Mouse (Mus musculus) CD4-positive, CD25-positive, alpha-beta regulatory T cell, adult 9 weeks (primary cell): ENCODE data around the gene Bnc2. TPM values are rescaled to one million over a fixed set of nuclear protein-coding genes. Genes with fewer than 3 reads are reported as not detected.

Experiments used
- polyA plus RNA-seq: library from polyadenylated mRNA; unstranded; fragments of 100-300 nt; shearing (Covaris generic); gene quantifications from one replicate; pipeline ENCODE4 v1.2.1, GENCODE M21; 2017

Bnc2 gene
- not detected for polyA plus RNA-seq

DNA sequence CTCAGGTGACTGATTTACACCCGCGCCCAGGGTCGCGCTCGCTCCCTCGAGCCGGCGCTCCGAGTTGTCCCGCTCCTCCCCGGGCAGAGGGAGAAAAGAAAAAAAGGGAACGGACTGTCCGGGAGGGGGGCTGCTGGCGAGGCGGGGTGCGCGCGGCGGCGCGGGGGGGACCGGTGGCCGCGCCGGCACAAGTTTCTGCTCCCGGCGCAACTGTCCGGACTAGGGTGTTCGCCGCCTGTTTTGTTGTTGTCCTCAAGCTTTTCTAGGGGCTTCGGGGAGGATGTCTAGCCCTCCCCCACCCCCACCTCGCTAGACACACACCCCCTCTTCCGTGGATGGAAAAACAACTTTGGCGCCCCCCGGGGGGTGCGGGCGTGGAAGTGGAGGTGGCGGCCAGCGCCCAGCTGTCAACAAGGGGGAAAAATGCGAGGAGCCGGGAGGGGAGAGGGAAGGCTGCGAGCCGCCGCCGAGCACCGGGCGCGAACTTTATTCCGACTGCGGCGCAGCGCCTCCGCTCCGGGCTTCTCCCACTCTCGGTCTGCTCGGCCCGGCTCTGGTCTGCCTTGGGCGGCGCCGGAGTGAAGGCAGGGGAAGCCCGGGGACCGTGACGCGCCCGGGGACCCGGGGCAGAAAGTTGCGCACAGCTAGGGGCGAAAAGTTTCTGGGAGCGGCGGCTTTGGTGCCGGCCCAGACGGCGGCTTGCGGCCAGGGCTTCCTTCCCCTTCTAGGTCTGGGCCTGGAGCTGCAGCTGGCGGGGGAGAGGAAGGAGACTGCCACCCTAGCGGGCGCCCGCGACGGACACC is at the start of gene Bnc2:
Gene Bnc2, minus strand, starts transcription at position 105 of the 803 bp plus-strand sequence.

Other genes starting within 250 kb of the Bnc2 start
- 1.3 TPM for gene Cntln, start 209.0 kb upstream of the Bnc2 start, polyA plus RNA-seq